Mouse (Mus musculus): ENCODE measurements around the gene Cmah. TPM values are rescaled to one million over a fixed set of nuclear protein-coding genes. Genes with fewer than 3 reads are reported as not detected.

The Cmah gene
- polyA plus RNA-seq, 1 experiment: 8.3 TPM

GRCm38 (mm10) chr13:24486403-24486802 lies 159.2 kb downstream of the Cmah start:
- WGBS: 69% methylated on average over 6 of the region's 6 CpGs
- DNase-seq: no peak
- no peak overlapping the region for H3K27ac ChIP-seq (ENCODE audit: insufficient read depth, low read depth, low read length)
- H3K36me3 ChIP-seq (ENCODE audit: control insufficient read depth, insufficient read depth, low read length): no peaks in the 10 kb centered on the region
- TF ChIP-seq CTCF (conservative IDR thresholded peaks at IDR 0.05; ENCODE audit: insufficient read depth, insufficient read length, low read depth, low read length) (no peak), POLR2A (IDR thresholded peaks at IDR 0.05; ENCODE audit: low read depth, low read length) (no peak)
- no peaks in the 10 kb centered on the region for H3K27me3 ChIP-seq (replicated peaks; ENCODE audit: control insufficient read depth, insufficient read depth, low read length)
- H3K4me3 ChIP-seq (ENCODE audit: insufficient read depth, low read depth, low read length): no peak overlapping the region
- no peaks in the 10 kb centered on the region for H3K4me1 ChIP-seq (ENCODE audit: control insufficient read depth, insufficient read depth, low read length)

DNA sequence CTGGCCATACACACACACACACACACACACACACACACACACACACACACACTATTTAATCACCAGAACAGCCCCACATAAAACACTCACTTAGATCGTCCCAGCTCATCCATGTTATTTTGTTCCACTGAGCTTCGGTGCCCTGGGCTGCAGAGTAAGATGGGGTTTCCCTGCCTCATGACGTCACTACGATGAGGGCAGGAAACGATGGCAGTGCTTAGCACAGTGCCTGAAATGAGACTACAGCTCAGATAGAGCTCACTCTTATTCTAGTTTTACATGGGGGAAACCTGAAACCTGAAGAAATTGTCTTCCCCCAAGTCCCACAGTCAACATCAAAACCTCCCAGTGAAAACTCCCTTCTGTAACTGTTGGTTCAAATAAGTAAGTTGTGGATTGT lies 159.9 kb downstream of the Cmah start:
- DNase-seq: no peak
- H3K27me3 ChIP-seq (replicated peaks; ENCODE audit: control insufficient read depth, insufficient read depth, low read length): no peaks in the 10 kb centered on the region
- no peak for TF ChIP-seq CTCF (conservative IDR thresholded peaks at IDR 0.05; ENCODE audit: insufficient read depth, insufficient read length, low read depth, low read length)
- no peak for TF ChIP-seq POLR2A (IDR thresholded peaks at IDR 0.05; ENCODE audit: low read depth, low read length)
- H3K4me3 ChIP-seq (ENCODE audit: insufficient read depth, low read depth, low read length): no peak overlapping the region
- H3K27ac ChIP-seq (ENCODE audit: insufficient read depth, low read depth, low read length): no peak overlapping the region
- WGBS: 52% methylated on average over 5 of the region's 5 CpGs
- no peaks in the 10 kb centered on the region for H3K4me1 ChIP-seq (ENCODE audit: control insufficient read depth, insufficient read depth, low read length)
- no peaks in the 10 kb centered on the region for H3K36me3 ChIP-seq (ENCODE audit: control insufficient read depth, insufficient read depth, low read length)

DNA sequence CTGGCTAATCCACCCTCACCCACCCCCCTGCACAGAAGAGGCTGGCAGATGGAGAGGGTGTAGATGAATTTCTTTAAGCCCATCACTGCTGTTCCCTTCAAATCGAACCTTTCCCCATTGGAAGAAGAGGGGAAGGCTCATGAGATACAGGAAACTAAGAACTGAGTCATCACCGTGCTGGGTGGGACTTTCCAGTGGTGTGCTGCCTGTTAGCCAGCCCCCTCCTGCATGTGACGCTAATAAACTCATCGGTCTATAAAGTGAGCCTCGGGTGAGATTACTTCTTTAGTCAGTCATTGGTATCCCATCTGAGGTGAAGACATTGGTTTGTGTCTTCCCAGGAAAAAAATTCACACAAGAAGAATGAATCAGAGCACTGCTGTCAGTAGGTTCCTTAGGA lies 160.3 kb downstream of the Cmah start:
- no peak overlapping the region for H3K27ac ChIP-seq (ENCODE audit: insufficient read depth, low read depth, low read length)
- 77% methylated on average over 5 of the region's 5 CpGs for WGBS
- H3K27me3 ChIP-seq (replicated peaks; ENCODE audit: control insufficient read depth, insufficient read depth, low read length): no peaks in the 10 kb centered on the region
- no peak for DNase-seq
- TF ChIP-seq CTCF (conservative IDR thresholded peaks at IDR 0.05; ENCODE audit: insufficient read depth, insufficient read length, low read depth, low read length) (no peak), POLR2A (IDR thresholded peaks at IDR 0.05; ENCODE audit: low read depth, low read length) (no peak)
- H3K4me1 ChIP-seq (ENCODE audit: control insufficient read depth, insufficient read depth, low read length): no peaks in the 10 kb centered on the region
- no peaks in the 10 kb centered on the region for H3K36me3 ChIP-seq (ENCODE audit: control insufficient read depth, insufficient read depth, low read length)
- H3K4me3 ChIP-seq (ENCODE audit: insufficient read depth, low read depth, low read length): no peak overlapping the region

- Histone ChIP-seq H3K27ac (ENCODE audit: insufficient read depth, low read depth, low read length) (no peak overlapping the region), H3K4me3 (ENCODE audit: insufficient read depth, low read depth, low read length) (no peak overlapping the region), H3K27me3 (replicated peaks; ENCODE audit: control insufficient read depth, insufficient read depth, low read length) (no peaks in the 10 kb centered on the region), H3K4me1 (ENCODE audit: control insufficient read depth, insufficient read depth, low read length) (no peaks in the 10 kb centered on the region), H3K36me3 (ENCODE audit: control insufficient read depth, insufficient read depth, low read length) (no peaks in the 10 kb centered on the region)
- 93% methylated on average over 4 of the region's 4 CpGs for WGBS
- no peak for DNase-seq
- TF ChIP-seq CTCF (conservative IDR thresholded peaks at IDR 0.05; ENCODE audit: insufficient read depth, insufficient read length, low read depth, low read length) (no peak), POLR2A (IDR thresholded peaks at IDR 0.05; ENCODE audit: low read depth, low read length) (no peak)
Measured at GRCm38 (mm10) chr13:24488526-24489070, 161.4 kb downstream of the Cmah start.

GRCm38 (mm10) chr13:24489515-24489914 lies 162.3 kb downstream of the Cmah start:
- no peaks in the 10 kb centered on the region for H3K36me3 ChIP-seq (ENCODE audit: control insufficient read depth, insufficient read depth, low read length)
- no peaks in the 10 kb centered on the region for H3K27me3 ChIP-seq (replicated peaks; ENCODE audit: control insufficient read depth, insufficient read depth, low read length)
- TF ChIP-seq CTCF (conservative IDR thresholded peaks at IDR 0.05; ENCODE audit: insufficient read depth, insufficient read length, low read depth, low read length) (no peak), POLR2A (IDR thresholded peaks at IDR 0.05; ENCODE audit: low read depth, low read length) (no peak)
- no peak for DNase-seq
- 83% methylated on average over 3 of the region's 3 CpGs for WGBS
- no peak overlapping the region for H3K27ac ChIP-seq (ENCODE audit: insufficient read depth, low read depth, low read length)
- H3K4me1 ChIP-seq (ENCODE audit: control insufficient read depth, insufficient read depth, low read length): no peaks in the 10 kb centered on the region
- H3K4me3 ChIP-seq (ENCODE audit: insufficient read depth, low read depth, low read length): no peak overlapping the region

- no peak for DNase-seq
- 58% methylated on average over 3 of the region's 3 CpGs for WGBS
- no peaks in the 10 kb centered on the region for H3K4me1 ChIP-seq (ENCODE audit: control insufficient read depth, insufficient read depth, low read length)
Measured at GRCm38 (mm10) chr13:24490041-24490440, 162.8 kb downstream of the Cmah start.

DNA sequence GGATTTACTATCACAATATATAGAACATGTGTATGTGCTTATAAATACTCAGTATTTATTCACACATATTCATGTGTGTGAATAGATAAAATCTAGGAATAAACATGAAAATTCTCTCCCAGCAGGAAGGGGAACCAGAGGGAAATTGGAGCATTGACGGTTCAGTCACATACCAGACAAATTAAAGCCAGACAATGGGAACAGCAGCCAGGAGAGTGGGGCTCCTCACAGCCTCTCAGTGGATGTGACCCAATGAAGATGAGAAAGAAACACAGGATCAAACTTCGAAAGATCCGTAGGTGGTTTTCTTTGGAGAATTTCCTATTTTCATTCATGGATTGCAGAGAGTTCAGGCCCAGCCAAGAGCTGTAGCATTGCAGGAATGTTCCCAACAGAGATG lies 163.9 kb downstream of the Cmah start:
- DNase-seq: no peak
- TF ChIP-seq POLR2A (IDR thresholded peaks at IDR 0.05; ENCODE audit: low read depth, low read length): no peak
- no peak for TF ChIP-seq CTCF (conservative IDR thresholded peaks at IDR 0.05; ENCODE audit: insufficient read depth, insufficient read length, low read depth, low read length)
- H3K27ac ChIP-seq (ENCODE audit: insufficient read depth, low read depth, low read length): no peak overlapping the region

More at GRCm38 (mm10) chr13:24490041-24490440, 162.8 kb downstream of the Cmah start:
- no peaks in the 10 kb centered on the region for H3K27me3 ChIP-seq (replicated peaks; ENCODE audit: control insufficient read depth, insufficient read depth, low read length)
- TF ChIP-seq POLR2A (IDR thresholded peaks at IDR 0.05; ENCODE audit: low read depth, low read length): no peak
- no peak for TF ChIP-seq CTCF (conservative IDR thresholded peaks at IDR 0.05; ENCODE audit: insufficient read depth, insufficient read length, low read depth, low read length)
- no peak overlapping the region for H3K27ac ChIP-seq (ENCODE audit: insufficient read depth, low read depth, low read length)
- H3K36me3 ChIP-seq (ENCODE audit: control insufficient read depth, insufficient read depth, low read length): no peaks in the 10 kb centered on the region
- H3K4me3 ChIP-seq (ENCODE audit: insufficient read depth, low read depth, low read length): no peak overlapping the region

More for the DNA sequence above, 163.9 kb downstream of the Cmah start:
- Histone ChIP-seq H3K27me3 (replicated peaks; ENCODE audit: control insufficient read depth, insufficient read depth, low read length) (no peaks in the 10 kb centered on the region), H3K36me3 (ENCODE audit: control insufficient read depth, insufficient read depth, low read length) (no peaks in the 10 kb centered on the region), H3K4me1 (ENCODE audit: control insufficient read depth, insufficient read depth, low read length) (no peaks in the 10 kb centered on the region), H3K4me3 (ENCODE audit: insufficient read depth, low read depth, low read length) (no peak overlapping the region)
- WGBS: 78% methylated on average over 3 of the region's 3 CpGs

All from kidney, adult 2 months (tissue).